Mouse (Mus musculus) adrenal gland, postnatal 14 days (tissue): ENCODE data around the gene Neurl1b. TPM values are rescaled to one million over a fixed set of nuclear protein-coding genes. Genes with fewer than 3 reads are reported as not detected.

Source experiments
- DNase-seq: peaks from one replicate; pipeline ENCODE4 v3.0.0; 2021; ENCODE audit warnings: mixed read lengths
- total RNA-seq: library from RNA; stranded (reverse); gene quantifications from 2 replicates; pipeline ENCODE4 v1.2.3, GENCODE M21; 2021

Neurl1b gene
- total RNA-seq, 1 experiment from 2014 or later, result 50.0 TPM

GRCm38 (mm10) chr17:26494642-26495468, 80.2 kb downstream of the Neurl1b start:
- DNase-seq, result no peak

Other genes starting within 250 kb of the Neurl1b start
- 1.4 and 1.5 TPM in 2 replicates for gene Pdia2, start 215.7 kb upstream of the Neurl1b start, total RNA-seq
- gene Rgs11, start 211.9 kb upstream of the Neurl1b start, total RNA-seq, result 17.9 and 20.4 TPM in 2 replicates
- gene Arhgdig, start 207.0 kb upstream of the Neurl1b start, total RNA-seq, result 8.5 and 9.2 TPM in 2 replicates
- 97.7 and 98.1 TPM in 2 replicates for gene Fam234a, start 170.6 kb upstream of the Neurl1b start, total RNA-seq
- 56.1 and 59.3 TPM in 2 replicates for gene Luc7l, start 161.9 kb upstream of the Neurl1b start, total RNA-seq
- gene Ergic1, start 146.7 kb downstream of the Neurl1b start, total RNA-seq, result 126 and 143 TPM in 2 replicates
- 56.6 and 66.3 TPM in 2 replicates for gene Dusp1, start 147.3 kb downstream of the Neurl1b start, total RNA-seq
- gene Atp6v0e, start 248.4 kb downstream of the Neurl1b start, total RNA-seq, result 188 and 193 TPM in 2 replicates